Mouse (Mus musculus): ENCODE measurements around the gene H6pd. TPM values are rescaled to one million over a fixed set of nuclear protein-coding genes. Genes with fewer than 3 reads are reported as not detected.
A peak's percentile ranks its signal among the peaks of the same experiment; 100 is the strongest.

The H6pd gene
- polyA plus RNA-seq, 1 experiment: 66.4 TPM

DNA sequence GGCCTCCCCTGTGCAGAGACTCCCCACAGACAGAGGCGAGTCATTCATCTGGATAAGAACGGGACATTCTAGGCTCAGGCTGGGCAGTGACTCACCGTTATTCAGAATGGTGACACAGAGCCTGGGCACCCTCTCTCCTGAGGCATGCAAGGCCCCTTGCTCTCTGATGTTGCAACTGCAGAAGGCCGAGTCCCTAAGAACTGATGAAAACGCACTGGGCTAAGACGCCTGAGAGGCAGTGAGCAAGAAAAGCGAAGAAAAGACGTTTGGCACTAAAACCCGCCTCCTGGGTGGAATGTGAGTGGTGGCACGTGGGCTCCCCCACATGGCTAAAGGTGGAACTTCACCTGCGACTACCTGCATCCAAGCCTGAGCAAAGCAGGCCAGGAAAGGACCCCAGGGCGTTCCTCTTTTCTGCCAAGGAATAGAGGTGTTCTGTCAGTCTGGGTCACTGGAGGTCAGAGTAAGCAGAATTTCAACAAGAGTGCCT is 29.0 kb downstream of the H6pd start:
- H3K4me3 ChIP-seq (ENCODE audit: insufficient read depth, low read depth, low read length): no peak overlapping the region
- H3K27ac ChIP-seq (replicated peaks; ENCODE audit: low read depth, low read length): peak overlapping the region; percentile 25; the same call in 1 of the 2 replicates
- H3K4me1 ChIP-seq (ENCODE audit: control insufficient read depth, insufficient read depth, insufficient read length, low read length): peaks cover 19% of the 10 kb centered on the region

DNA sequence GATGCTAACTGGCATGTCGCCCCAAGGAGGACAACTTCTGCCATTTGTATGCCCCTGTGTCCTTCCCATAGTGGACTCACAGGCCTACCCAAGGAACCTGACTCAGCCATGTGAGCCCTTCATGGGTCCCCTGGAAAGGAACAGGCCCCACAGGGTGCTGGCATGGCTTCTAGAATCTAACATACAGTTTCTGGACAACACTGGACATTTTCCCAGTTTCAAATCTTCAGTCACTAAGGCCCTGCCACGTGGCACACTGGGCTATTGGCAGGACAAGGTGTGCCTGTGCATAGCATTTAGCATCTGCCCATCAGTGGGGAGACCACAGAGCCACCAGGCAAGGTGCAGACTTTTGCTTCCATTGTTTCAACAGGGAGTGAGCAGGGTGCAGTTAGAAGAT is 30.0 kb downstream of the H6pd start:
- H3K4me3 ChIP-seq (ENCODE audit: insufficient read depth, low read depth, low read length): no peak overlapping the region
- no peak overlapping the region; the same call in 1 of the 2 replicates for H3K27ac ChIP-seq (replicated peaks; ENCODE audit: low read depth, low read length)
- peaks cover 19% of the 10 kb centered on the region for H3K4me1 ChIP-seq (ENCODE audit: control insufficient read depth, insufficient read depth, insufficient read length, low read length)

DNA sequence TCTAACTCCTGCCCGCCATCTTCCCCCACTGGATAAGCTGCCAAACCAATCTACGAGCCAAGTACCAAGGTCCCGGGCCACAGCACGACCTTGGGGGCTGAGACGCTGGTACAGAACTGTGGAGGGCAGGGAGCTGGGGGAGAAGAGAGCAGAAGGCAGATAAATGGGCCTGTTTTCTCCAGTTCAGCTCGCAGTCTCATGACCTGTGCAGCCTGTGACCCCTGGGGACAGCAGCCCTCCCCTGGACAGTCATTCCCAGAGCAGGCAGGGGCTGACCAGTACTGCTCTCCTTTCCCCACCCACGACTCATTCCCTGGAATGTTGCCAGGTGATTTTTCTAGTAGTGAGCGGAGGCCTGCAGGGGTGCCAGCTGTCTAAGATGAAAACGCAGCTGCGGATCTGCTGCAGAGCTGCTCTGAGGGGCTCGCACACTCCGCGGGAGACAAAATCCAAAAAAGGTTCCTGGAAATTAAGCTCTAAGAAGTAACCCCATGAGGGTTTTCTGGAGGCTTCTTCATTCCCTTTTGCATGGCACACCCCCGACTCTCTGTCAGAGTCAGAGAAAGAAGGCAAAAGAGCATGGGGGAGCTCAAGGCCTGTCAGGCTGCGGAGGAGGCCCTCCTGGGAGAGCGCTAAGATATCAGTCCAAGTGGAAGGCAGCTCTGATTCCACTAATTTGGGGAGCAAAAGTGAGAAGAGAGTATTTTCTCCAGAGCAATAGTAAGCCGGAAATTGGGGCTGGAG is 30.9 kb downstream of the H6pd start:
- H3K4me3 ChIP-seq (ENCODE audit: insufficient read depth, low read depth, low read length): no peak overlapping the region
- H3K4me1 ChIP-seq (ENCODE audit: control insufficient read depth, insufficient read depth, insufficient read length, low read length): peaks cover 19% of the 10 kb centered on the region
- H3K27ac ChIP-seq (replicated peaks; ENCODE audit: low read depth, low read length): peak overlapping the region; percentile 41

DNA sequence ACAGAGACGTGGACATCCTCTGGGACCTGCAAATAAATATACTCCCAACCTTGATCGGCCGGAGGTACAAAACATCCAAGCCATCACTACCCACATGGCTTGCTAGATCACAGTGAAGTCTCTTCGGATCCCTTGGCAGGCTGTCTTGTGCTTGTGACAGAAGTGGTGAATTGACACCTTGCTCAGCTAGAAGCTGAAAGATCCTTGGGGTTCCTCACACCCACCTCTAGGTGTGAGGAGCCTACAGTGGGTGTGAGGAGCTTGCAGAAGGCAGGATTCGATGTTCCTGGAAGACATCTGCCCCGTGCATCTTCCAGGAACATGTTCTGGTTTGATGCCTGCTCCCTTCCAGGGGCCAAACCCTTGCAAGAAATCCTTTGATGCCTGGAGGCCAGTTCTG is 31.6 kb downstream of the H6pd start:
- no peak overlapping the region for H3K4me3 ChIP-seq (ENCODE audit: insufficient read depth, low read depth, low read length)
- 0 out of 2 replicates have a peak overlapping the region, but pooled peaks have one; percentile 41 for H3K27ac ChIP-seq (replicated peaks; ENCODE audit: low read depth, low read length)
- H3K4me1 ChIP-seq (ENCODE audit: control insufficient read depth, insufficient read depth, insufficient read length, low read length): peaks cover 19% of the 10 kb centered on the region

DNA sequence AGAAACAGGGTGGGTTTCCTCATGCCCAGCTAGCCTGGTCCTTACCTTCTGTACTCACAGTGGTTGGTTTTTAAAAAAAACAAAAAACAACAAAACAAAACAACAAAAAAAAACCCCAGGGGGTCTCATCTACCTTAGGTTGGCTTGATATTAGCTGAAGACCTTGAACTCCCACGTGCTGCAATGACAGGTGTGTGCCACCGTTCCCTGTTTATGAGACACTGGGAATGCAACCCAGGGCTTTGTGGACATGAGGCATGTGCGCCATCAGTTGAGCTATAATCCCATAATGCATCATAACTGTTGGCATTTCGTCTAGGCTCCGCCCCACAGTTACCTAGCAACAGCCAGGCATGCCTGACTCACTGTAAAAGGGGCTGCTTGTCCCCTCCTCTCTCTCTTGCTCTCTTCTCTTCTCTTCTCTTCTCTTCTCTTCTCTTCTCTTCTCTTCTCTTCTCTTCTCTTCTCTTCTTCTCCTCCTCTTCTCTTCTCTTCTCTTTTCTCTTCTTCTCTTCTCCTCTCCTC is 33.0 kb downstream of the H6pd start:
- Histone ChIP-seq H3K4me1 (ENCODE audit: control insufficient read depth, insufficient read depth, insufficient read length, low read length) (peaks cover 19% of the 10 kb centered on the region), H3K27ac (replicated peaks; ENCODE audit: low read depth, low read length) (peak overlapping the region; percentile 99), H3K4me3 (ENCODE audit: insufficient read depth, low read depth, low read length) (no peak overlapping the region)

DNA sequence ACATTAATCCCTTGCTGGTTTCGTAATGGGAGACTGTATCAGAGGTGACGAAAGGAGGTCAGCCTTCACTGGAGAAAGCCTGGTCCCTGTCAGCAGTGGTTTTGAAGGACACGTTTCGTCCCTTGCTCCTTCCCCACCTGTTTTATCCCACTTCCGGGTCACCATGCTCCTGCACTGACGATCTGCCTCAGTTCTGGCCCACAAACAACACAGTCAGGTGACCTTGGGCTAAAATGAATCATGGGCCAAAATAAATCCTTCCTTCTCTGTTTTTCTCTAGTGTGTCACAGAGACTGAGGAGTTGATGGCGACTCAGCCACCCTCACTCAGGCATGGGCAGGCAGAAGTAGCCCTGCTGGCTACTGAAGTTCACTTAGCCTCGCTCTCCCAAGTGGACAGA is 33.5 kb downstream of the H6pd start:
- Histone ChIP-seq H3K4me3 (ENCODE audit: insufficient read depth, low read depth, low read length) (no peak overlapping the region), H3K27ac (replicated peaks; ENCODE audit: low read depth, low read length) (peak overlapping the region; percentile 99)

DNA sequence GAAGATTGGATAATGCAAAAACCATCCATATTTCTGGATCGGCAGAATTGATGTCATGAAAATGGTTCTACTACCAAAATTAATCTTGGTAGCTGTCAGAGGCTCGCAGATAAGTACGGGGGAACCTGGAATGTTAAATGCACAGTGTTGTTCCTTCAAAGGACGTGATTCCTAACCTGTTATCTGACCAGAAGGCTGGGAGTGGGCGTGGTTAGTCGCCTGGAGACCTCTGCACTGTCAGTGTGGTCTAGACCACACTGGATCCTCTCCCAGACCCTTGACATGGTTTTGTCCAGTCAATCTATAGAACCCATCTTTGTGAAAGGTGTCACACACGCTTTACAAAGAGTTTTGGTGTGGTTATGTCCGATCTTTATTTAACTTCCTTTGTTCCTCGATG is 37.4 kb downstream of the H6pd start:
- H3K27ac ChIP-seq (replicated peaks; ENCODE audit: low read depth, low read length): no peak overlapping the region
- no peak overlapping the region for H3K4me3 ChIP-seq (ENCODE audit: insufficient read depth, low read depth, low read length)
- peaks cover 8% of the 10 kb centered on the region for H3K4me1 ChIP-seq (ENCODE audit: control insufficient read depth, insufficient read depth, insufficient read length, low read length)

More for the DNA sequence above, 33.5 kb downstream of the H6pd start:
- H3K4me1 ChIP-seq (ENCODE audit: control insufficient read depth, insufficient read depth, insufficient read length, low read length): peaks cover 19% of the 10 kb centered on the region

DNA sequence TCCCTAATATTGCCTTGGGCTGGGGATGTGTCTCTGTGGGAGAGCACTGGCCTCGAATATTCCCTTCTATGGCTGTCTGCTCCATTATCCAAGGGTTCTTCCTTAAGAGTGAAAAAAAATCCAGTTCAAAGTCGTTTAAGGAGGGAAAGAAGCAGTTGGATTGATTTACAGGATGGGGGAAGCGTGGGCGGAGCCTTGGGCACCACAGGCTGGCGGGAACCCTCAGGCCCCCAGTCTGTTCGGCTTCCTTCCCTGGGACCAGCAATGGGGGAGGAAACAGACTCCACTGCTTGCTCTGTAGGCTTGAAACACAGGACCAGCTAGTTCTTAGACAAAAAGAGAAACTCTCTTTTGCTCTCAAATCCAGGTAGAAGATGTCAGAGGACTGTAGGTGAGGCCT is 40.3 kb downstream of the H6pd start:
- no peak overlapping the region for H3K4me3 ChIP-seq (ENCODE audit: insufficient read depth, low read depth, low read length)
- peaks cover 18% of the 10 kb centered on the region for H3K4me1 ChIP-seq (ENCODE audit: control insufficient read depth, insufficient read depth, insufficient read length, low read length)
- no peak overlapping the region for H3K27ac ChIP-seq (replicated peaks; ENCODE audit: low read depth, low read length)

DNA sequence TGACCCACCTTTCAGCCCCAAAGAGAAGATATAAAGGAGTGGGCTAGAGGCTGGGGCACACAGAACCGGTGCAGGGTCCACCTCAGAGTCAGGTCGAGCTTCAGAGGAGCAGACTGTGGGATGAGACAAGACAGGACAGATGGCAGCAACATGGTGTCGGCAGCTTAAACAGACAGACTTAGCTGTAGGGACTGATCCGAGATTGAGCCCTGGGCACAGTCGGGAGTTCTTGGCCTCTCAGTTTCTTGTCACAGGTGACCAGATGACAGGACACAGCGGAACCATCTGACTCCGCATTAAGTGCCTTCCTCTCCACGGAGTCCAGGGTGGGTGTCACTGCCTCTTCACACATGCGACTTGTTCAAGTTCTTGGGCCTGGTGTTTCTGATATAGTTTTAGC is 41.9 kb downstream of the H6pd start:
- peaks cover 18% of the 10 kb centered on the region for H3K4me1 ChIP-seq (ENCODE audit: control insufficient read depth, insufficient read depth, insufficient read length, low read length)
- H3K27ac ChIP-seq (replicated peaks; ENCODE audit: low read depth, low read length): 0 out of 2 replicates have a peak overlapping the region, but pooled peaks have one; percentile 64
- no peak overlapping the region for H3K4me3 ChIP-seq (ENCODE audit: insufficient read depth, low read depth, low read length)

DNA sequence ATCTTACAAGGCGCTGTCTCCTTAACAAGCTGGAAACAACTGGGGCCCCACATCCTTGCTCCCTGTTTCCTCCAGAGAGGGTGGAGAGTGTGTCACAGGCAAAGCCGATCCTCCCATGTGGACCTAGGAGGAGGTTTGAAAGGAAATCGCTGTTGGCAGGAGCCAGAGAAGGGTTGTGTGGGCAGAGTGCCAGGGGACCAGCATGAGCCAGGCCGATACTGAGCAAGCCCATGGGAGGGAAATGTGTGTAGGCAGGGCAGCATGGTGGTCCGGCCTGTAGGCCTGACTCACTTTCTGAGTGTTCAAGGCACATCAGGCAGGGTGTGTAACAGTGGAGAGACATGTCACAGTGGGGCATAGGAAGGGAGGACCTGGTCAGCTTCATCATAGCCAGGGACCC is 42.6 kb downstream of the H6pd start:
- H3K4me1 ChIP-seq (ENCODE audit: control insufficient read depth, insufficient read depth, insufficient read length, low read length): peaks cover 18% of the 10 kb centered on the region
- H3K4me3 ChIP-seq (ENCODE audit: insufficient read depth, low read depth, low read length): no peak overlapping the region
- peak overlapping the region; percentile 64 for H3K27ac ChIP-seq (replicated peaks; ENCODE audit: low read depth, low read length)

DNA sequence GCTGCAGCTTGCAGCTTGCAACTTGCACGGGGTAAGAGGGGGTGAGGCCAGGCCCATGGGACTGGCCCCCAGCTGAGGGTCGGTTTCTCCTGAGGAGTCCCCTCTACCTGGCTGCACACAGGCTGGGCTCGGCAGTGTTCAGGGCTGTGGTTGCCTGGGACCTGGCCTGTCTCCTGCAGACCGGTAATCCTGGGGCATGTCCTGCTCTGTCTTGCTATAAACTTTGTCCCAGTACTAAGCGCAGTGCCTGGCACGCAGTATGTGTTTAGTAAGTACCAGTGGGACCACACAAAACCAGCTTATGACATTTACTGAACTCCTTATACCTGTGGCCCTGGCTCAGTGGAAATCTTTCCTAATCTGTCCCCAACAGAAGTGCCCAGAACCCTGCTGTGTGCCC is 43.2 kb downstream of the H6pd start:
- Histone ChIP-seq H3K4me1 (ENCODE audit: control insufficient read depth, insufficient read depth, insufficient read length, low read length) (peaks cover 18% of the 10 kb centered on the region), H3K4me3 (ENCODE audit: insufficient read depth, low read depth, low read length) (no peak overlapping the region), H3K27ac (replicated peaks; ENCODE audit: low read depth, low read length) (peak overlapping the region; percentile 64)

DNA sequence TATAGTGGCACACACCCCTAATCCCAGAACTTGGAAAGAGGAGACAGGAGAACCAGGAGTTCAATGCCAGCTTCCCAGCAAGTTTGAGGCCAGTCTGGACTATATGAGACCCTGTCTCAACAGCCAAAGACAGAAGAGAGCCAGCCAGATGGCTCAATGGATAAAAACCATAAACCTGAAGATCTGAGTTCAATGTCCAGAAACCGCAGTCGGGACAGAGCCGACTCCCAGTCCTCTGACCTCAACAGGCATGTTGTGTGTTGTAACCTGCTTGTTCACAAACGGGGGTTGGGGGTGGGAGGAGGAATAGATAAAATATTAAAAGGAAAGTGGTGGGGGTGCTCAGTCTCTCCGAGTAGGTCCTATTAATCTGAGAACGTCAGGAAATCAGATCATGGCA is 43.6 kb downstream of the H6pd start:
- 0 out of 2 replicates have a peak overlapping the region, but pooled peaks have one; percentile 4 for H3K27ac ChIP-seq (replicated peaks; ENCODE audit: low read depth, low read length)
- peaks cover 18% of the 10 kb centered on the region for H3K4me1 ChIP-seq (ENCODE audit: control insufficient read depth, insufficient read depth, insufficient read length, low read length)
- H3K4me3 ChIP-seq (ENCODE audit: insufficient read depth, low read depth, low read length): no peak overlapping the region

DNA sequence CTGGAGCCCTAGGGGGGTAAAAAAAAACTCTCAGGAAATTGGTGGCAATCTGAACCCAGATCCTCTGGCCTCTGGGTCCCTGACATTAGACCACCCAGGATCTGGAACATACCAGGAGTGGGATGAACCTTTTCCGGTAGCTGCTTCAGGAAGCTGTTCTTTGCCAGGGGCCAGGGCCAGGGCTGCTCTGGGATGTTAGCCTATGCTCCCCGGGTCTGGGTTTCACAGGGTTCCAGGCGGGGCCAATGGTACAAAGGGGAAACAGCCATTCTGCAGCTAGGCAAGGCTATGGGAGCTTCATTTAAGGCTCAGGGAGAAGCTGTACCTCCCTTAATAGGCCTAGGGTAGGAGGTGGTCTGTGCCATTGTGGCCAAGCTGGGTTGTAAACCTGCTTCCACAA is 44.1 kb downstream of the H6pd start:
- no peak overlapping the region for H3K4me3 ChIP-seq (ENCODE audit: insufficient read depth, low read depth, low read length)
- 0 out of 2 replicates have a peak overlapping the region, but pooled peaks have one; percentile 4 for H3K27ac ChIP-seq (replicated peaks; ENCODE audit: low read depth, low read length)

DNA sequence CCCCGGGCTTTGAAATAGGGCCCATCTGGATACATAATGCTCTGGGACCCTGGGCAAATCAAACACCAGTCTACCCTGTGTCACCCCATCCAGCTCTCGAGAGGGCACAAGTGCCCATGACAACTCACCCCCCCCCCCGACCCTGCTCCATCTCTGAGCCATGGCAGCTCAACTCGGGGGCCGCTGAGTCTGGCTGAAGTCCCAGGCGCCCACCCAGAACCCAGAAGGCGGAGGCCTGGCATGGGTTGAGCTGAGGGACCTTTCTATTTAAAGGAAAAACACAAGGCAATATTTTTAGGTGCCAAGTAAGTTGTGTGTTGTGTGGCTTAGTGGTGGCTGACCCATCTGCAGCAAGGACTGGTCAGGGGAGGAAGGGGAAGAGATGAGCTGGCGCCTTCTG is 44.5 kb downstream of the H6pd start:
- H3K4me3 ChIP-seq (ENCODE audit: insufficient read depth, low read depth, low read length): no peak overlapping the region
- H3K4me1 ChIP-seq (ENCODE audit: control insufficient read depth, insufficient read depth, insufficient read length, low read length): peaks cover 18% of the 10 kb centered on the region
- no peak overlapping the region for H3K27ac ChIP-seq (replicated peaks; ENCODE audit: low read depth, low read length)

More for the DNA sequence above, 44.1 kb downstream of the H6pd start:
- peaks cover 18% of the 10 kb centered on the region for H3K4me1 ChIP-seq (ENCODE audit: control insufficient read depth, insufficient read depth, insufficient read length, low read length)

DNA sequence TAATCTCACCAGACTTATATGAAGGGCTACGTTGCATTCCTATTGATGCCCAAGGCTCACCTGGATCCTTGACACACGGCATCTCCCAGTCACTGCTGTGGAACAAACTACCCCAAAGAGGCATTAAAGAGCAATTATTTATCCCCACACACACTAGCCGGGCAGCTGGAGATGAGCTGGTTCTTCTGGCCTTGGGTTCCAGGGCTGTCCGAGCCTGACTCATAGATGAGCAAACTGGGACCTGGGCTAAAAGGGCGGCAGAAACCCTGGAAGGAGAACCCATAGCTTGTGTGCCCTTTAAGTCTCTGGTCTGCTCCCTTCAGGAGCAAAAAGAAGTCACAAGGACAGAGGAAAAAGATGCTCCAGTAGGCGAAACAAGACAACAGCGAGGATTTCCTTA is 48.4 kb downstream of the H6pd start:
- H3K4me3 ChIP-seq (ENCODE audit: insufficient read depth, low read depth, low read length): no peak overlapping the region
- peaks cover 9% of the 10 kb centered on the region for H3K4me1 ChIP-seq (ENCODE audit: control insufficient read depth, insufficient read depth, insufficient read length, low read length)
- H3K27ac ChIP-seq (replicated peaks; ENCODE audit: low read depth, low read length): no peak overlapping the region

DNA sequence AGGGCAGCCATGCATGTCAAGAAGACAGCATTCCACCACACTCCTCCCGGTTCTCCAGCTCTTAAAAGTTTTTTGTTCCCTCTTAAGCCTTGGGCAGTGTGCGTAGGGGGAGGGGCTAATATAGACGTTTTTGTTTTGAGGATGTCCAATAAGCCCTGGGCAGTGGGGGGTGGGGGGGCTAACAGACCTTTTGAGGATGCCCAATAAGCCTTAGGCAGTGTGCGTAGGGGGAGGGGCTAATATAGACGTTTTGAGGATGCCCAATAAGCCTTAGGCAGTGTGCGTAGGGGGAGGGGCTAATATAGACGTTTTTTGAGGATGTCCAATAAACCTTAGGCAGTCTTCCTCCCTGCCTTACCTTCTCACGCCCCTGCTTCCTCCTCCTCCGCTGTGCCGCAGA is 49.0 kb downstream of the H6pd start:
- no peak overlapping the region for H3K4me3 ChIP-seq (ENCODE audit: insufficient read depth, low read depth, low read length)
- no peak overlapping the region for H3K27ac ChIP-seq (replicated peaks; ENCODE audit: low read depth, low read length)
- H3K4me1 ChIP-seq (ENCODE audit: control insufficient read depth, insufficient read depth, insufficient read length, low read length): peaks cover 4% of the 10 kb centered on the region

All from brown adipose tissue, adult 24 weeks (tissue).